Mouse (Mus musculus): ENCODE measurements around the gene A730061H03Rik.

A730061H03Rik gene

DNA sequence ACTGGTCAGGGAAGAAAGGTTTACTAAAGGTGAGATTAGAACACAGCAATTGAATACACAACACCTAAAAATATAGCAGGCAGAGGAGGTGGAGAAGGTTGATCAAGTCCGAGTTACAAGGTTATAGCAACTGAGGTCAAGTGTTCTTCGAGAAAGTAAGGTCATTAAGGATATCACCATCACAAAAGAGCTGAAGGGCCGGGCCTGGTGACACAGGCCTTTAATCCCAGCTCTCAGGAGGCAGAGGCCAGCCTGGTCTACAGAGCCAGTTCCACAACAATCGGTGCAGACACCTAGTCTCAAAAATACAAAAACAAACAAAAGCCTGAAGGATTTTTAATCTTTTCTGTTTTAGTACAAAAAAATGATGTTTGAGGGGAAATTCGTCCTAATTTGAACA is 8.9 kb downstream of the A730061H03Rik start:
- no peak for DNase-seq (ENCODE audit: low spot score in 2 of 2)

DNA sequence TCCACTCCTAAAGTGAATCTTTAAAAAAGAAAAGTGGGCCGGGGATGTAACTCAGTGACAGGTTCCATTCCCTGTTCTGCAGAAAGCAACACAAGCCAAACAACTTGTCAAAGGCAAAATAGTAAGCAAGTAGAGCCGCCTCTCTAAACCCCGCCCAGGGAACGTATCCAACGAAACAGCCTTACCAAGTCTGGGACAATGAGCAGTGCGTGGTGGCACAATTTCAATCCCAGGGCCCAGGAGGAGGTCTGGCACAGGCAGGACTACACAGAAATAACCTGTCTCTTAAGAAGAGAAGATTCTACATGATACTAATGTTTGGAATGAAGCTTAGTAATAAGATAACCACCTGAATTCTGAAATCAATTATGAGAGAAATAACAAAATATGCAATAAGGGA is 10.0 kb downstream of the A730061H03Rik start:
- DNase-seq (ENCODE audit: low spot score in 2 of 2), result no peak

DNA sequence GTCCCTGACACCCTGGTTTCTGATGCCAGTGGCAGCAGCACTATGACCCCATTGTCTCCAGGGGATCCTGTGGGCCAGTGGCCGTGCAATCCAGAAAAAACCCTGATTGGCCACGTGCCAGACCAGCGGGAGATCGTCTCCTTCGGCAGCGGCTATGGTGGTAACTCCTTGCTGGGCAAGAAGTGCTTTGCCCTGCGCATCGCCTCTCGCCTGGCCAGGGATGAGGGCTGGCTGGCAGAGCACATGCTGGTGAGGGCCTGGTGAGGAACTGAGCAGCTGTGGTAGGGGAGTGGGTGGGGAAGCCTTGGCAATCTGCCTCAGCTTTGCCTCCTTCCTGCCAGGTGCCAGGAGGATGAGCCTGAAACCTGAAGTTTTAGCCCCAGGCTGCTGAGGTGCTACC is 15.9 kb downstream of the A730061H03Rik start:
- no peak for DNase-seq (ENCODE audit: low spot score in 2 of 2)

DNA sequence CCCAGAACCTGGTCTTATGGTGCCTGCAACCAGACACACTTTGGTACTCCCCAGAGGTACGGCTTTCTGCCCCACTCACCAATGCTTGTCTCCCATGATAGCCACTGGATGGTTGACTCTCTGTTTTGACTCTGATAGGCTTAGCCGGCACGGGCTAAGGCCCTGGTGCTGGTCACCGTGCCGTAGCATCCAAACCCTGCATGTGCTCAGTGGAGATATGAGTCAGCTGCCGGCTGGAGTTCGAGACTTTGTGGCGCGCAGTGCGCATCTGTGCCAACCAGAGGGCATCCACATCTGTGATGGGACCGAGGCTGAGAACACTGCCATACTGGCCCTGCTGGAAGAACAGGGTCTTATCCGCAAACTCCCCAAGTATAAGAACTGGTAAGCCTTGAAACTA is 17.9 kb downstream of the A730061H03Rik start:
- DNase-seq (ENCODE audit: low spot score in 2 of 2), result no peak

DNA sequence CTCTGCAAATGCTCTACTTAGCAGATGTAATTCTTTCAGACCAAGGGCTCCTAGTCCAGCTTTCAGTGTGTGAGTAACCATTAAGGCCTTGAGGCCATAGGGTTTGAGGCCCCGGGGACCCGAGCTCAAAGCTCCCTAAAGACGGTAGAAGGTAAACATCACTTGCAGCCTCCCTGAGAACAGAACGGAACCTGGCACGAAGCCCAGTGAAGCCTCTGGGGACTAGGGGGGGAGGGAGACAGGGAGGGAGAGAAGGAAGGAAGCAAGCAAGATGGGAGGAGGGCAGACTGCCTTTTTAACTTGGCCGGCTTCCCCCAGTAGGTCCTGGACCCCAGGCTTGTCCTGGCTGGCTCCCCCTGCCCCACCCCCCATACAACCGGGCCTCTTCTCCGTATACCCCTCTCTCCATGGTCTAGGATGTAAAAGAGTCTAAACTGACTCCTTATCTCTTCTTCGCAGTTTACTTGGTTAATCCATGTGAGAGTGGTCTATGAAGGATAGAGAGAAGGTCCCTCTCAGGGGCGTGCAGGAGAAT is 19.4 kb downstream of the A730061H03Rik start:
- peak; percentile 76 to 86 for DNase-seq (ENCODE audit: low spot score in 2 of 2)

DNA sequence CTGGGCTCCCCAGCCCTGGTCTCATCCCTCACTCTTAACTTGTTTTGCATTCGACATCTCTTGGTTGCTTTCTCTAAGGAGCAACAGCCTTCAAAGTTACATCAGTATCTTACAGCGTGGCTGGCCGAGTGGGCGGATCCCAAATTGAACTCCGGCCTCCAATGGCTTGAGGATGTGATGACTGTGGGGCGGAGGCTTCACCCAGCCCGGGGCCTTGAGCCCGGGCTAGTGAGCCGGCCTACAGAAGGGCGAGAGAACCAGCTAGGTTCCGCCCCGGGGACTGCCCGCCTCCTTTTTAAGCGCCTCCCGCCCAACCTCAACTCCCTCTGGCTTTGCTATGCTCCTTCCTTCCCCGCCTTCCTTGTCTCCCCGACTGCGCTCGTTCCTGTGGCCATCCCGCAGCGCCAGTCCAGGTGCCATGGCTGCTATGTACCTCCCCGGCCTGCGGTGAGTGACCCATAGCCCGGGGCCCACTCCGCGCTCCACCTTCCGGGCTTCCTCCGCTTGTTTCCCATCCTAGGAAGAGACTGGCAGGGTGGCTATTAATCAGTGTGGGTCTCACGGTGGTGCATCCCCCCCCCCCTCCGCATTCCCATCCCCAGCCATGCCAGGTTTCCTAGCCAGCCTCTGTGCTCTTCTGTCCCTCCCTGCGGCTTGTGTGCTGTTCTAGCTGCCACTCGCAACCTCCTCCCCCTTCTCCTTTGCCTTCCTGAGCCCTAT is 20.0 kb downstream of the A730061H03Rik start, which contains the start of gene Pck2:
Gene Pck2 (plus strand): TSS at position 200 of the 720 bp plus-strand sequence.
- peak; percentile 71 to 81 for DNase-seq (ENCODE audit: low spot score in 2 of 2)

DNA sequence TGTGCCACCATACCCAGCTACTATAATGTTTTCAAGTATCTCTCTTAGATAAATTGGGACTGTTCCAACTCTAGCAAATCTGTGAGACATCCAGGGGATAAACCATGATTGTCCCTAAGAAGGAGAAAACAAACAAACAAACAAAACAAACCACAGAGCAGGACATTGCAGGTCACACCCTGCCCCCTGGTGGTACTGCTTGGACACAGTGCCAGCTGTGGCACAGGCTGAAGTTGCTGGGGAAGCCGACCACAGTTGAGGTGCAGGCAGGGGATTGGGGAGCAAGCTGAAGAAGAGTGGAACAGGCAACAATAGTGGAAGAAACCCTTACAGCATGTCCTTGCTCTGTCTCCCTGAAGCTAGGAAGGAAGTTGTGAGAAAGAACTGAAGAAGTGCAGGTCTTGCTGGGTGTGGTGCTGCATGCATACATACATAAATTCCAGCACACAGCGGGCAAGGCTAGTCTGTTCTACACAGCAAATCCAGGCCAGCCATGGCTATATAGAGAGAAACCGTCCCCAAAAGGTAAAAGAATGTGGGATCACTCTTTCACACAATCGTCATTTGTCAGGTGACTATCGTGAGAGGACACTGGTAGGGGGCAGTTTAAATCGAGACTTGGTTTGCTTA is 24.0 kb downstream of the A730061H03Rik start:
- DNase-seq (ENCODE audit: low spot score in 2 of 2), result peak in 1 of 2 experiments; percentile 49

DNA sequence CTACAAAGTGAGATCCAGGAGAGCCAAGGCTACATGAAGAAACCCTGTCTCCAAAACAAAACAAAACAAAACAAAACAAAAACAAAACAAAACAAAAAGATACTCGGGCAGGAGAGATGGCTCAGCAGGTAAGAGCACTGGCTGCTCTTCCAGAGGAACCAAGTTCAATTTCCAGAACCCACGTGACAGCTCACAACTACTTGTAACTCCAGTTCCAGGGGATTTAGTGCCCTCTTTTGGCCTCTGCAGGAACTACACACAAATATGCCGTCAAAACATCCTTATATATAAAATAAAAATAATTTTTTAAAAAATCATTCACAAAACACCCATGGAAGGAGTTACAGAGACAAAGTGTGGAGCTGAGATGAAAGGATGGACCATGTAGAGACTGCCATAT is 32.3 kb downstream of the A730061H03Rik start:
- DNase-seq (ENCODE audit: low spot score in 2 of 2), result no peak

DNA sequence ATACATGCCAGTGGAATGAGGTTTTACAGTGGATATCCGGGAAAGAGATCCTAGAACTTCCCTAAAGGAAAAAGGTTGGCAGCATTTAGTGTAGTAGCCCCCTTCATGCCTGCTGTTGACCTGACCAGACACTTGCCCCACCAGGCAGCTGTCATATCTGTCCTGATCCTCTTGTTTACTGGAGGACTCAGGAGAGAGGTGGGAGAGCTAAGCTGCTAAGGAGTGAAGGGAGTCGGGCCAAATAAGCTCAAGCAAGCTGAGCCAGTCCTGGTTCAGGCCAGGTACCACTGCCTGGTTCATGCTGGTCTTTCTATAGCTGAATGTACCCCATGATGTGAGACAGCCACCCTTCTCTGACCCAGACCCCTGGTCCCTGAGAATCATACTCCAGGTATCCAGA is 33.5 kb downstream of the A730061H03Rik start:
- no peak for DNase-seq (ENCODE audit: low spot score in 2 of 2)

DNA sequence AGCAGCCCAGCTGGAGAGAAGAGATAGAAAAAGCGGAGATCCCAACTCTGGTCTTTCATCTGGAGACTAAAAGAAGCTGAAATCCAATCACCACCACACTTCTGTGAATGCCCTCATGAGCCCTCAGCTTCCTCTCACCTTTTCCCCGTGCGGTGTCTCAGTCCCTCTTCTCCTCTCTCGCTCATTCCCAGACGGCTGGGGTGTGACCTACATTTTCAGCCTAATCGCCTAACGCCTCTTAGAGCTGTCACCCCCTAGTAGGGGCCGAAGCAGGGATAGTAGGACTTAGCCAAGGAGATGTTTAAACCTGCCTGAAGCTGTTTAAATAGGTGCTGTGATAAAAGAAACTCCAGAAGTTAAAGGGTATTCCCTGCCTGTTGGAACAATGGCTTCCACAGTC is 35.4 kb downstream of the A730061H03Rik start, which contains the start of gene Nrl:
Gene Nrl (minus strand): TSS at position 197 of the 400 bp plus-strand sequence.
- no peak for DNase-seq (ENCODE audit: low spot score in 2 of 2)

DNA sequence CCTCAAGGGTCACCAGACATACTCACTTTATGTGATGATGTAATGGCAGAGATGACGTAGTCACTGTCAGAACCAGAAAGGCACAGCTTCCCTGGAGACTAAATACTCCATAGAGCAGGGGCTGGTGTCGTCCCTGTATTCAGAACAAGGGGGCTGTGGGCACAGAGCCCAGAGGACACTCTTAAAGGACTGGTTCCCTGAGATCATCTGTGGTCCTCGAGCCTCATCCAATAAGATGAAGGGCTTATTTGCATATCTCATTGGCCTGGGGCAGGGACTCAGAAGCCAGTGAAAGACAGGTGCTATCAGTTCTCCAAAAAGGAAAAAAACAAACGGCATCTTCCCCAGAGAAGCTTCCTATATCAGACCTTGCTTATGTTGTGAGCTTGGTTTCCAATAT is 36.1 kb downstream of the A730061H03Rik start:
- DNase-seq (ENCODE audit: low spot score in 2 of 2), result no peak

DNA sequence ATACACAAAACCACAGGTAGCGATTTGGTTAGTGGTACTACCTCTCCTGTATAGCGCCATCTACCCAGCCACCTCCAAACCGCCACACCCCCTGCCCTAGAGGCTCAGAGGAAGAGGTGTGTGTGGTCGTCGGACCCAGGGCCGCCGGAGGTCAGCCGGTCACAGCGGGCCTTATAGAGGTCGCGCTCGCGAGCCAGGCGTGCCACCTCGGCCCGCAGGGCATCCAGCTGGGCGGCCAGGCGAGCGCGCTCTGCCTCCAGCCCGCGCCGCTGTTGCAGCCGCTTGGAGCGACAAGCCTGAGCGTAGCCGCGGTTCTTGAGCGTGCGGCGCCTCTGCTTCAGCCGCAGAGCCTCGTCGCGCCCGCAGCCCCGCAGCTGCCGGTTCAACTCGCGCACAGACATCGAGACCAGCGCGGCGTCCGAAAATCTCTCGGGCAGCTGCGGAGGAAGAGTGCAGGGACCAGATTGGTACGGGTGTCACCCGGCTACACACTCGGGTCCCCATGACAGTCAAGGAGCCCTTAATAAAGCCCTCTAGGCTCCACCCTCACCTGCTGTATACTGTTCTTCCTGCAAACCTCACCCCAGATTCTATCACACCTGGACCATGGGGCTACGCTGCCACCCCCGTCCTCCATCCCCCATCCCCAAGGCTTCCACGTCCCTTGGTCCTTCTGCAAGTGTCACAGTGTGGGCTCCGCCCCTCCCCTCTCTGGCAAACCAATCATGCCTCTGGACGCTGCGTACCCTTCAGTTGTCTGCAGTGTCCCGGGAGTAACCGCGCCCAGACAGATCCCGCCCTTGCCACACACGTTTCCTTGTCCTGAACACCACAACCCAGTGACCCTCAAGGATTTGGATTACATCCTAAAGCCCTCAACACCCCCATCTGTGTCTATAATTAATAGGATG is 39.5 kb downstream of the A730061H03Rik start:
- DNase-seq (ENCODE audit: low spot score in 2 of 2), result peak in 1 of 2 experiments; percentile 56

DNA sequence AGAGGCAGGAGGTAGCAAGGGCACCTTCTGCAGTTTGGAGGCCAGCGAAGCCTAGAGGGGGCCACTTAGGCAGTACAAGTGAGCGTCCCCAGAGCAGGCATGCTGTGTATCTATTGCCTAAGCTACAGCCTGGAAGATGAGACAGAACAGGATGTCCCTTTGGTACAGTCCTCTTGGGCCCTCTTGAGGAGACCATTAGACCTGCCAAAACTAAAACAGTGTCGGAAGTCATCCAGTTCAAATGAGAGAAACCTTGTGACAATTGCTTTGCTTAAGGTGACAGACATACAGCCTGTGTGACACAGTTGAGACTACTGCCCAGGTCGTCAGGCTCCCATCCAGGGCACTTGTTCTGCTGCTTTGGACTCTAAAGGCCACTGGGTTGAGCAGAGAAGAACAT is 40.6 kb downstream of the A730061H03Rik start:
- DNase-seq (ENCODE audit: low spot score in 2 of 2), result no peak

DNA sequence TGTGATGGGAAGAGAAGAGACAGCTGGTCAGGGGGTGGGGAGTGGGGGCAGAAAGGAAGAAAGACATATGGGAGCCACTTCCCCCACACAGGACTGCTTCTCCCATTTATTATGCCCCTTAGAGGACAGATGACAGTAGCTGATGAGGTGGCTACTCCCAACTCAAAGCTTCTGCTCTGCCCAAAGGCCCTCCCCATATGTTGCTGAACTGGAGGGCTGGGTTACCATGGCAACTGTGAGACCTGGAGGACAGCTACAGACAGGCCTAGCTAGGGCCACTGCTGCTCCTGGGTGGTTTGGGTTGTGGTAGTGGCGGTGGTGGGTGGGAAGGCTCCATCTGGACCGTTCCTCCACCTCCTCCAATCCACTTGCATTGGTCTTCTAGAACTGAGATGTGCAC is 41.3 kb downstream of the A730061H03Rik start:
- DNase-seq (ENCODE audit: low spot score in 2 of 2), result peak; percentile 77 to 82

DNA sequence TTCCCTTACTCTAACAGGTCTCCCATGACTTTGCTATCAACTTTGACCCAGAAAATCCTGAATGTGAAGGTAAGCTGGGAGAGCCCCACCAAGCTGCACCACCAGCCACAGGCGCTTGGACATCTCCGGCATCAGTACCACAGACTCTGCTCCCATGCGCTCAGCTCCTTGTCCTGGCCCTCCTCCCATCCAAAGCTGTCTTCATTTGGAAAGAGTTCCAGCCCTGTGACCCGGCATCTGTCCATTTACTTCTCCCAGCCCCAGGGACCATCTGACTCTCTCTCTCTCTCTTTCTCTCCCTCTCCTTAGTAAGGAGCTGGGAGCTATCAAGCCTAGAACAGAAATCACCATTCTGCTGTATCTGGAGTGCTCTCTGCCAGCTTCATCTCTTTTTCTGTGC is 44.4 kb downstream of the A730061H03Rik start:
- no peak for DNase-seq (ENCODE audit: low spot score in 2 of 2)

DNA sequence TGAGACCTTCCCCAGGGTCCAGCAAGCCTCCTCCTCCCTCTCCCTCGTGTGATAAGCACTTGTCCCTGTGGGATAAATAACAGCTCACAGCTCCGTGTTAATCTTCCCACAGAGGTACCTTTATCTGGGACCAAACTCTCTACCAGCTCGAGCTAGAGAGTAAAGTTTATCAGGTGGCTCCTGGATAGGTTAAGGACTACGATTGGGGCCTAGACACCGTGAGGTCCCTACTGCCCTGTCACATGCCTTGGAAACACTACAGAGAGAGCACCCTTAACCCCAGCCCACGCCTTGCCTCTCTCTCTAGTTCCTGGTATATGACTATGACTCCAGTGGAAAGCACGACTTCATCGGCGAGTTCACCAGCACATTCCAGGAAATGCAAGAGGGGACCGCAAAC is 46.3 kb downstream of the A730061H03Rik start:
- DNase-seq (ENCODE audit: low spot score in 2 of 2), result no peak

DNA sequence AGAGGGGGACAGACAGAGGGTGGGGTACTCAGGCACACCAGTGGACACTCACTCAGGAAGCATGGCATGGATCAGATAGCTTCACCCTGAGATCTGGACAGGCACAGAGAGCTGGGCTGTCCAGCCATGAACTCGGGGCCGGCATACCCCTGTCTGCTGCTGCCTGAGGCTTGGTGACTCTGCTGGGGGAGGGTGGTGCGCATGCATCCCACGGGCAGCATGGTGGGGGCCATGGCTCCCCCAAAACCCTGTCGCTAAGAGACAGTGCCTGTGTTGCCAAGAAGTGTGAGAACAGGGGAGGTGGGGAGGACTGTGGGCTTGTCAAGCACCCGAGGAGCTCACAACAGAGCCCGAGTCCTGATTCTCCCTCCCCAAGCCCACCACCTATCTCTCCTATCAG is 49.2 kb downstream of the A730061H03Rik start:
- DNase-seq (ENCODE audit: low spot score in 2 of 2), result peak; percentile 74 to 75

DNA sequence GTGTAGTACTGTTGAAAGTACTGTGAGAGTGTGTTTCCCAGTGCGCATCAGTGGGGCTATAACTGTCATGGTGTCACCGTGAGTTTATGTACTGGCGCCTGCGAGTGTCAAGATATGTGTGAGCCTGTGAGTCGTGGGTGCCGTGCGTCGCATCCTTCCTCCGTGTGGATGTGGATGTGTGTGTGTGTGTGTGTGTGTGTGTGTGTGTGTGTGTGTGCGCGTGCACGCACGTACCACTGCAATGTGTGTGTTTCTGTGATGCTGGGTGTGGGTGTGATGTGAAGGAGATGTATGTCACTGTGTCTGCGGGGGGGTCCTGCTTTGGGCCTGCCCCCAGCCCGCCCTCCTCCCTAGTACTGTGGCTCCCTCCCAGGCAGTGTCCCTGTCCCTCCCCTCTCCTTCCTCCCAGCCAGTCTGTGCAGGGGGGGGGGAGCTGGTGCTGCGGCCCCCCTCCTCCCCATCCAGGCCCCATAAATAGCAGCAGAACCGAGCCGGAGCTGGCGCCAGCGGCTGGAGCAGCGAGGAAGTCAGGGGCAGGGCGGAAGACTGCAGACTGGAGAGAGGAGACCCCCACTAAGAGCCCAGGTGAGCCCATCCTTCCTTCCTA is 50.0 kb downstream of the A730061H03Rik start, which contains the start of gene Cpne6:
Gene Cpne6 (plus strand): TSS at position 321 of the 607 bp plus-strand sequence.
- peak; percentile 63 to 67 for DNase-seq (ENCODE audit: low spot score in 2 of 2)

Measured in right cerebral cortex, adult 2 months (tissue).